1 mouse cellular context compared by ENCODE assay signal in genomic region chr7:109859354-109859753, GRCm38 (mm10).
TF ChIP-seq lines count a peak whose summit lies in the region.

No protein-coding gene starts in this region.

TF ChIP-seq in MEL, 35 proteins besides CTCF, POLR2A, EP300 and RAD21 (continued from another document):
- TF ChIP-seq MAZ (IDR thresholded peaks at IDR 0.05; ENCODE audit: low read depth, low read length) = no peak
- TF ChIP-seq ZC3H11A (IDR thresholded peaks at IDR 0.05; ENCODE audit: low read depth, low read length) = no peak
- TF ChIP-seq RCOR1 (IDR thresholded peaks at IDR 0.05; ENCODE audit: low read depth, low read length) = 0 out of 2 replicates have a peak, but pooled peaks have one; percentile 34
- peak; percentile 81 for TF ChIP-seq MXI1 (IDR thresholded peaks at IDR 0.05; ENCODE audit: low read depth, low read length)
- peak; percentile 93 for TF ChIP-seq MAX (IDR thresholded peaks at IDR 0.05; ENCODE audit: low read length)
